Mouse (Mus musculus): ENCODE data around the gene Ubox5.

The Ubox5 gene

DNA sequence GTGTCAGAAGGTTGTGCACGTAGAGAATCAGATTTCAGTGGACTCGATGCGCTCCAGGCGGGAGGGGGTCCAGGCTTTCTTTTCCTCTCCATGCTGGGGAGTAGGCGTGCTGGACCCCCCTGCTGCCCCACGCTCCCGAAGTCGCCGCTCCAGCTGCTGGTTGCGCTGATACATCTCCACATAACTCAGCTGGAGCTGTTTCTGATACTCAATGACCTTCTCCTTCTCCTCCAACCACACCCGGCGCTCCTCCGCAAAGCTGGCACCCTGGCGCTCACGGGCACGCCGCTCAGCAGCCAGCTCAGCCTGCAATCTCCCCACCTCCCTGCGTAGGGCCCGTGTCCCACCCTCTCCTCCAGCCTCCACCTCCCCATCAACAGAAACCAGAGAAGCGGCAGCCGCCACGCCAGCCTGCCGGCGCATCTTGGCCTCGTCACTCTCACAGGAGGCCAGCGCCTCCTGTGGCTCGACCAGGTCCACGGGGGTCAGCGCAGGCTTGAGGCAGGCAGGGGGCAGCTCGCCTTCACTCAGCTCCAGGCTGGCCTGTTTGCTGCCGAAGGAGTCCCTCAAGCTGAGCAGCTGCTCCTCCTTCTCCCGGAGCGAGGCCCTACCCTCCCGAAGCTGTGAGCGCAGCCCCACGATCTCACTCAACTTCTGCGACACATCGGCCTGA, 5.0 kb upstream of the Ubox5 start:
- in situ Hi-C loops (cut with MboI; ENCODE audit: unreplicated experiment in 2 of 2) = loop anchor here in 1 of 2 experiments (5.0 kb wide), 1 partner anchor 32 kb away; the partner anchor contains the start of gene Itpa

DNA sequence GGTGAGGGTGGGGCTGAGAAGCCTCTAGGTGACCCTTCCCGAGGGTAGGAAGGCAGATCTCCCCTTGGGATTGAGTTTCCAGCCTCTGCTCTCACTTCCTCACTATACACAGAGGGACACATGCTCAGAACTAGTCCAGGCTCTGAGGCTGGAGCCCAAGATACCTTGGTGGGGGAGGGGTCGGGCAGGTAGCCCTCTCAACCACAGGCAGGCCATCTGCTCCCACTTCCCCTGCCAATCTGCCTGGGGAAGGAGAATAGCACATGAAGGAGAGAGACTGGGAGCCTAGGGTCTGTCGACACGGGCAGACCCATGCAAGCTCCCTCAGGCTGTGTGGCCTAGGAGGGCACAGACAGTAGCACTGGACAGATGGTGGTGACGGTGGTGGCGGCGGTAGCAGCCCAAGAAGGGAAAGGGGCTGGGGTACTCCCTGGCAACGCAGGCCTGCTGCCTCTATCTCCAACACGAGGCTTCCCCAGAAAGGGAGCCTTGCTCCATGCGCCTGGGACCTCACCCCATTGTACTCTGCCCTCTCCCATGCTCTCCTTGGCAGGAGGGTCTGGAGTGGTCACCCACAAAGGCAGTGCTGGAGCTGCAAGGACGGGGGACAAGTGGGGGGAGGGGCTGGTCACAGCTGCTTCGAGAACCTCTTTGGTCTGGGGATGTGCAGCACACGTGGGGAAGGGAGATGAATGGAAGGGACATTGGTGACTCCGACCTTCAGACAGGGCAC, 4.3 kb upstream of the Ubox5 start:
- in situ Hi-C loops (cut with MboI; ENCODE audit: unreplicated experiment in 2 of 2) = loop anchor here in 1 of 2 experiments (5.0 kb wide), 1 partner anchor 33 kb away; the partner anchor contains the start of gene Itpa

DNA sequence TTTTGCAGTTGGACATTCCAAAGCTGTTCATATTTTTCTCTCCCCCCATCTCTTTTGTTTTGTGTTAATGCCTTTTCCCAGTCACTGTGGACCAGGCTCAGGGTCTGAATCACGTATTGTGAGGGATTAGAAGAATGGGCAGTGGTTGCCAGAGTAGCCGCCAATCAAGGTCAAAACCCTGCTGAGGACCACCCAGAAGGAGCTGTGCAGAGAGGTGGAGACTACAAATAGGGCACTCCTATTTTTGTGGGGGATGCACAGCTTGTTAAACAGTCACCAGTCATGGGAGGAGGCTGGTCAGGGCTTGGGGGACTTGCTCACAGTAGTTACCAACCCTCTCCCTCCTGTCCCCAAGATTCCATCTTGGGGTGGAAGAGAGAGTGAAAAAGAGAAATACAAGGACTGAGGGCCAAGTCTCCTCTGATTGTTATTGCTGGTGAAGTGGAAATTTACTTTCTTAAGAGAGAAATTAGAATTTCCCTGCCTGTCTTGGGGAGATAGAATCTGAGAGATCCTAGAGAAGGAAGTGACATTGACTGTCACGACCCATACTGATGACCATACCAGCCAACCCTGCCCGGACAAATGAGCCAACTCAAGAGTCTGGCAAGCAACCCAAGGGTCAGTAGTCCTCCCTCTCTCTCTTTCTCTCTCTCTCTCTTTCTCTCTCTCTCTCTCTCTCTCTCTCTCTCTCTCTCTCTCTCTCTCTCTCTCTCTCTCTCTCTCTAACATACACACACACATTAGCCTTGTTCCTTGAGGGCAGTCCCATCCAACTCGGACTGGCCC, 3.2 kb upstream of the Ubox5 start:
- in situ Hi-C loops (cut with MboI; ENCODE audit: unreplicated experiment in 2 of 2) = loop anchor here in 1 of 2 experiments (5.0 kb wide), 1 partner anchor 34 kb away; the partner anchor contains the start of gene Itpa

DNA sequence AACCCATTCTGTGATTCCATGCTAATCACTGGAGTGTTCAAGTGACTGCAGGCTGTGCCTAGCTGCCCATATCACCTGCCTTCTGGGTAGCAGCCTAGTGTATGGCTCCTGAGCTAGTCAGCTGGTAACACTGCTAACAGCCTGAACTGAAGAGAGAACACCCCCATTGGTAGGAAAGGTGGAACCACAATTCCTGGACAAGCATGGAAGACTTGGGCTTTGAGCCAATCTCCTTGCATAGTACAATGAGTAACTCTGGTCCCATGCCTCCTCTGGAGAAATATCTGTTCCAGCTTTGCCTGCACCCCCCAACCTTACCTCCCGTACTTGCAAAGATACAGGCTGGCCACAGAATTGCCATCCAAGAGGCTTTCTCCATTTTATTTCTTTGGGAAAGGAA, 2.6 kb upstream of the Ubox5 start:
- in situ Hi-C loops (cut with MboI; ENCODE audit: unreplicated experiment in 2 of 2) = loop anchor here in 1 of 2 experiments (5.0 kb wide), 1 partner anchor 35 kb away; the partner anchor contains the start of gene Itpa

DNA sequence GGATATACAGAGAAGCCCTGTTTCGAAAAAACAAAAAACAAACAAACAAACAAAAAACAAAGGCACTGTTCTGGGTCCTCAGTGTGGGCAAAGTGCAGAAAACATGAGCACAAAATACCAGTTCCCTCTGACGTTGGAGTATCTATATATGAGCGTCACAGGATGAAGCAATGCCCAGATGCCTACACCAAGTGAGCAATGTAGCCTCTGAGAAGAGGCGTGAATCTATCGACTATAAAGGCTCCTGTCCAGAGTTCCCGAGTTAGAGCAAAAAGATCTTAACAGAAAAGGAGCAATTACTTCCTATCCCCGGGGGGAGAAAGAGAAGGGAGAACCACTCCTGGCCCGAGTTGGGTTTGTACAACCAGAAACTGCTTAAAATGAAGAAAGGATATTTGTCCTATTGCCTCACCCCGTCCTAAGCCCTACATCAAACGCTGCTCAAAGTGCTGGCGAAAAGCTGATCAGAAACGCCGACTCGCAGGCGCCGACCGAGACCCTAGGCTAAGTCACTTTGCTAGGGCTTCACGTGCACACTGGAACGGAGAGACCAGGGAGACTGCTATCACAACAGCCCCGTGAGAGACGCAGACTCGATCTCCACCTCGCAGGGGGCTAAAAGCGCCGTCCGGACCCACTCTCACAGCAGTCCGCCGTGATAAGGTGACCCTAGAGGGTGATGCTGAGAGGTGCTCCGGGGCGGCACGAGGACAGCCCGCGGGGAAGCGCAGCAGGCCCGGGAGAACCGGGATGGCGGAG, 579 bp downstream of the Ubox5 start:
- in situ Hi-C loops (cut with MboI; ENCODE audit: unreplicated experiment in 2 of 2) = no loop called here

GRCm38 (mm10) chr2:130628424-130628823, 1.4 kb downstream of the Ubox5 start:
- in situ Hi-C loops (cut with MboI; ENCODE audit: unreplicated experiment in 2 of 2) = no loop called here

- in situ Hi-C loops (cut with MboI; ENCODE audit: unreplicated experiment in 2 of 2) = loop anchor here in 1 of 2 experiments (25.0 kb wide), 1 partner anchor 893 kb away; no protein-coding TSS in a partner anchor
Observed at GRCm38 (mm10) chr2:130618972-130619371, 10.9 kb downstream of the Ubox5 start.

GRCm38 (mm10) chr2:130613091-130613490, 16.7 kb downstream of the Ubox5 start:
- in situ Hi-C loops (cut with MboI; ENCODE audit: unreplicated experiment in 2 of 2) = loop anchor here in 1 of 2 experiments (5.0 to 25.0 kb wide), 2 partner anchors 149 to 899 kb away; no protein-coding TSS in a partner anchor

DNA sequence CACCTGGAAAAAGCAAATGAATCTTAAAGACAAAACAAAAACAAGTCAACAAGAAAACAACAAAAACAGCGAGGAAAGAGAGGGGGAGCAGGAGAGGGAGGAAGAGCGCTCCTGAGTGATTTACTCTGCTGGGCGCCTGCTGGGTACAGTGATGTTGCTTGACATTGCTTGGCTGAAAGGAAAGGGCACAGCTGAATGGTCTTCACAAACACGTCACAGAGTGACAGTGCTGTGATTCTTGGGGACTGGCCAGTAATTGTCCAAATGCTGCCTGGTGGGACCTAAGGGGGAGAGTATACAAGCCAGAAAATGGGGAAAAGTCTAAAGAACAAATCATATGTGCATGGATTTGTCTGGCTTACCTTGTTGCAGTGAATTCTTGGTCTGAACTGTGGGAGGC, 27.6 kb downstream of the Ubox5 start:
- in situ Hi-C loops (cut with MboI; ENCODE audit: unreplicated experiment in 2 of 2) = loop anchor here in 1 of 2 experiments (25.0 kb wide), 1 partner anchor 910 kb away; no protein-coding TSS in a partner anchor

DNA sequence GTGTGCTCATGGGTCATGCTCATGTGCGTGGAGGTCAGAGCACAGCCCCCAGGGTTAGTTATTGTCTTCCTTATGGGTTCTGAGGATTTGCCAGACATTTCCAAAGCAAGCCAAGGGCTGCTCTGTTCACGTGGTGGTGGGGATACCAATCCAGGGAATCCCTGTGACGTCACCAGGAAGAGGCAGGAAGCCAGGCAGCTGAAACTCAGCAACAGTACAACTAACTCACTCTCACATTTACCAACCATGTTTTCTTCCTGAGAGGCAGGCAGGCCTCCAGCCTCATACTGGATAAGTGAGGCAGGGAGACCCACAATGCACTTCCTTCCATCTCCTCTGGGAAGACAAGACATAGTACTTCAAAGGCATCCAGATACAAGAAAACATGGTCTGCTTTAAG, 31.4 kb downstream of the Ubox5 start:
- in situ Hi-C loops (cut with MboI; ENCODE audit: unreplicated experiment in 2 of 2) = no loop called here

- in situ Hi-C loops (cut with MboI; ENCODE audit: unreplicated experiment in 2 of 2) = no loop called here
Observed at GRCm38 (mm10) chr2:130597601-130598010, 32.2 kb downstream of the Ubox5 start.

DNA sequence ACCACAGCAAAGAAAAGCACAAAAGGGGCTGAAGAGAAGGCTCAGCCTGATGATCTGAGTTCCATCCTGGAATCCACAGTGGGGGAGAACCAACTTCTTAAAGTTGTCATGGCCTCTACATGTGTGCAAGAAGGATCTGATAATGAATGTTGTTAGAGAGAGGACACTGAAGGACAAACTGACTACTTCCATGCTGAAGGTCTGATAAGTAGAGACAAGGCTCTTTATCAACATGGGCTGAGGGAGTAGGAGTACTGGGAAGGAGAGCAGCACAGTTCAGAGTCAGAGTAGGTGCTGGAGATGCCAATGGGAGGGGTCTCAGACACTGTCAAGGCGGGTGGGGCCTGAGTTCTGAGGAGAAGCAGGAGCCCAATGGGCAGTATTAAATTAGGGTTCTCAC, 34.2 kb downstream of the Ubox5 start:
- in situ Hi-C loops (cut with MboI; ENCODE audit: unreplicated experiment in 2 of 2) = no loop called here

DNA sequence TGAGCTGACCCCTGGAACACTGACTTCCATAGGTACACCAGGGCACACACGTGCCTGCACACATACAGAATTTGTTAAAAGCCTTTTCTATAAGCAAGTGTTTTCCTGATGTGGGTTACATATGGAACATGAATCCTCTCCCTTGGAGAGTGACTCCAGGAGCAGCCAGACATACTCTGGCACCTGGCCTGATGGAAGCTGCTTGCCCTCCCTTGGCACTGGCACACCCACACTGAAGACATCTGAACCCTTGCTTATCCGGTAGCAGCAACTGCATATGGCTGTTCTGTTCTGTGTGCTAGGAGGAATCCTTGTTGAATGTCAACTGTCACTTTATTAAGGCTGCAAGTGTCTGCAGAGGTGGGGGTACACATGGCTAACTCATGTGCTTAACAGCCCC, 38.8 kb downstream of the Ubox5 start:
- in situ Hi-C loops (cut with MboI; ENCODE audit: unreplicated experiment in 2 of 2) = no loop called here

- in situ Hi-C loops (cut with MboI; ENCODE audit: unreplicated experiment in 2 of 2) = loop anchor here in 1 of 2 experiments (5.0 kb wide), 1 partner anchor 363 kb away; no protein-coding TSS in a partner anchor
Observed at GRCm38 (mm10) chr2:130589761-130590160, 40.1 kb downstream of the Ubox5 start.

DNA sequence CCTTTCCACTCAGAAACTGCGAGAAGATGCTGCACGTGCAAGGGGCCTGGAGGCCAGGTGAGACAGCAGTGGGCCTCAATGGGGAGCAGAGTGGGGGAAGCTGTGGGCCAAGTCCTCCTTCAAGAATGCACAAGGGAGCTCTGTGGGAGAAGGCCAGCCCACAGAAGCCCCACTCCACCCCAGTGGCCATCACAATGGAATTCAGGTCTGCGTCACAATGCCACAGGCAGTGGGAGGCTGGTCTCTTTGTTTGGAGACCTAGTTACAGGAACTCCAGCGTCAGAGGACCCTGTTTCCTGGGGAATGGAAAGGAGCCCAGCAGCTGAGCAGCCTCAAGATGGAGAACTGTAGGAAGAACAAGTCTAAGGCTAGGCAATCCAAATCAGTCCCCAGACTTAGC, 40.7 kb downstream of the Ubox5 start:
- in situ Hi-C loops (cut with MboI; ENCODE audit: unreplicated experiment in 2 of 2) = loop anchor here in 1 of 2 experiments (5.0 kb wide), 1 partner anchor 363 kb away; no protein-coding TSS in a partner anchor

GRCm38 (mm10) chr2:130588373-130588772, 41.5 kb downstream of the Ubox5 start:
- in situ Hi-C loops (cut with MboI; ENCODE audit: unreplicated experiment in 2 of 2) = loop anchor here in 1 of 2 experiments (5.0 kb wide), 1 partner anchor 364 kb away; no protein-coding TSS in a partner anchor

DNA sequence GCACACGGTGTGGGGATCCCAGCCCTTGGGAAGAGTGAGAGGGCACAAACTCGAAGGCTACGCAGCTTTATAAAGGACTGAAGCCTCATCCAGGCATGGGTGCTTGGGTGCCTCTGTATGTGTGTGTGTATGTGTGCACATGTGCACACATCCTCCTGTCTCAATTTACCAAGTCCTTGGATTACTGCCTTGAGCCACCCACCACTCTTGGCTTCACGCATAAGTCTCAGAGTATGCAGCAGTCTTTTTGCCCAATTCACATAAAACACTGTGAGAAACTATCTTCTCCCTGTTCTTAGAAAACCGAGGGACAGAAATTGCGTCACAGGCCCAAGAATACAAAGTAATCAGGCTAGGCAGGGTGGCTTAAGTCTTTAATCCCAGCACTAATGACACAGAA, 43.8 kb downstream of the Ubox5 start:
- in situ Hi-C loops (cut with MboI; ENCODE audit: unreplicated experiment in 2 of 2) = loop anchor here in 1 of 2 experiments (5.0 kb wide), 1 partner anchor 366 kb away; no protein-coding TSS in a partner anchor

GRCm38 (mm10) chr2:130583902-130584560, 45.8 kb downstream of the Ubox5 start:
- in situ Hi-C loops (cut with MboI; ENCODE audit: unreplicated experiment in 2 of 2) = no loop called here

DNA sequence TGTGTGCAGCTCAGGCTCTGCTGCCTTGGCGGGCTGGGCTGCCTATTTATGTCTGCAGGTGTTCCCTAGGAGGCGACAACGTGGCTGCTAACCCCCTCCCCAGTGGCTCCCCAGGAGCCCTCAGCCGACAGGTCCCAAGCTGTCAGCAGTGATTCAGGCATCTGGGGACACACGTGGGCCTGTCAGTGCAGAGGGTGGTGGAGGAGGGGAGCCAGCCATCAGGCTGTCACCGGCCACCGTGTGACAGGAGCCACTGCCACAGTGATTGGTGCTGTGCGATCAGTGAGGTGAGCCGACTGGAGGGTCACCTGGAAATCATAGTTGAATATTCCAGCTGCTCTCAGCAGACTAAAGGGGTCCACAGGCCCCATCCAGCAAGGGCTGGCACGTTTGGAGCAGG, 47.3 kb downstream of the Ubox5 start, which contains the start of gene Avp:
Avp (minus strand) TSS at position 3 of the 400 bp plus-strand sequence.
- in situ Hi-C loops (cut with MboI; ENCODE audit: unreplicated experiment in 2 of 2) = no loop called here
